Mouse (Mus musculus) heart, adult 11 months (tissue): ENCODE results near the gene Gdi1.
"Not testable (repeated sequence)": the region's sequence is repeated elsewhere in the genome, so short reads cannot be mapped to it uniquely, and the experiment has no call there.

Source experiments
- DNase-seq: peaks from one replicate; pipeline ENCODE4 v3.0.0; 2022

The Gdi1 gene

DNA sequence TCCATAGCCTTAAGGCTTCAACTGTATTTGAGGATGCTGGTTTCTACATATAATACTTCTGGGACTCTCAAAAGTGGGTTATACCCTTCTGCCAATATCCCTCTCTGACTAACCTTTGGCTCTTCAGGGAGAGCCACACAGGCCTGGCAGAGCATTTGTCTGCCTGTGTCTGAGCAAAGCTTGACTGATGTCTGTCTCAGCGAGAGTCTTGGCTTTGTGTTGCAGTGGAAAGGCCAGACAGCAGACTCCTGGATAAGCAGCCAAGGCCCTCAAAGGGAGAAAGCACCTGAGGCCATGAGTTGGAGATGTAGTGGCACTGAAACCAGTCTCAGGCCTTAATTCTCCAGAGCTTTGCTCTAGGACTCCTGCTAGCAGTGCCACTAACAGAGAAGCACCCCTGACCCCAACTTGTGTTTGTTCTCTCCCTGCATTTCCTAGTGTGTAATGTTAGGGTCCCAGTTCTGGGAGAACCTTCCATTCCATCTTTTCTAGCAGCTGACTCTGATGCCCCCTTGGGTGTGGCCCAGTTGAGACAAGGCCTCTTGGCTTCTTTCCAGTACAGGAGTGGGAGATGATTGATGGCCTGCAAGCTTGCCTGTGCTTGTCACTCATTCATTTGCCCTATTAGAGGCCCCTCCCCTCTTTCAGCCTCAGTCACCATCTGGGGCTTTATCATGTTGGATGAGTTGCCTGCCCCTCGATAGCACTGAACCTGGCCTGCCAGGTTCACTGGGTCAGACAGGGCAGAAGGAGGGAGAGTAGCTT is 25.6 kb downstream of the Gdi1 start:
- DNase-seq: peak; percentile 25

DNA sequence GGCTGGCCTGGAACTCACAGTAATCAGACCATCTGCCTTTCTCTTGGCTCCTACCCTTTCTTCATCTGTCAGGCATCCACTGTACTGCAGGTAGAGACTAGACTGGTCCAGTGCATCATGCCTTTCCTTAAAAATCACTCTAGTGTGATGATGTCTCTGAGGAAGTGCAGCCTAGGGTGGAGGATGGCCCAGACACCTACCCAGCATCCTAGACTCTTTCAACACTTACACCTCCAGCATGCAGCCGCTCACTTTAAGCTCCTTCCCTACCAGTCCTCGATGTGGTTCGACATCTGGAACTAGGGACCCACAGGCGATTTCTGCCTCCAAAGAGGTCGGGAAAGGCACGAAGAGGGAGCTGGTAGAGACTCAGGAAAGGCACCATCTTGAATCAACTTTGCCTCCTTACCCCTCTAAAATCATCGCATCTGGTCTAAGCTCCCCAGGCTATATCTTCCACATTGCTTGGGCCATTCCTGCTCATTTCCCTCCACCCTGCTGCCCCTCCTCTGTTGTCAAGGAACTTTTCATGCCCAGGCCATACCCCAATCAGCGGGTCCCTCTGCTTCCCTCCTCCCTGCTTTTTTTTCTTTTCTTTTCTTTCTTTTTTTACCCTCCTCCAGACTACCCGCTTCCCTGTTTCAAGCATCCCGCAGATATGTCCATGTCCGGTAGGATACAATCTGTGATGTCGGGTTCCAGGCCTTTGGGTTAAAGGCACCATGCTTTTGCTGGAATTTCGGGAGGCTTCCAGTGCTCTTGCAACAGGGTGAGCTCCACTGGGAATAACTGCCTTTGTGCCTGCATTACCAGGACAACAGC is 48.1 kb downstream of the Gdi1 start:
- DNase-seq: no peak

DNA sequence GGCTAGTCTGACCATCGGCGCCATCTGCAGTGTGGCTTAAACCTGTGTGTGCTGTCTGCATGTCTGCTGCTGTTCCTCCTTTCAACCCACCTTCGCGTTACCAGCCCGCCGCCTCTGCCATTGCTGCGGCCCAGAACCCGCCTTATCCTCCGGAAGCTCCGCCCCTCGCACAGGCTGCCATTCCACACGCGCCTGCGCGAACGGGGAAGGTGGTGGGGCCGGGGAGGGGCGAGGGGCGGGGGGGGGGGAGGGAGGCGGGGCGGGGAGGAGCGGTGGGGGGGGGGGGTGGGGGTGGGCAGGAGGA is 48.6 kb downstream of the Gdi1 start, which contains the start of gene Lage3:
TSS of gene Lage3 (minus strand) at position 152 of the 304 bp plus-strand sequence.
- DNase-seq: peak; percentile 99

DNA sequence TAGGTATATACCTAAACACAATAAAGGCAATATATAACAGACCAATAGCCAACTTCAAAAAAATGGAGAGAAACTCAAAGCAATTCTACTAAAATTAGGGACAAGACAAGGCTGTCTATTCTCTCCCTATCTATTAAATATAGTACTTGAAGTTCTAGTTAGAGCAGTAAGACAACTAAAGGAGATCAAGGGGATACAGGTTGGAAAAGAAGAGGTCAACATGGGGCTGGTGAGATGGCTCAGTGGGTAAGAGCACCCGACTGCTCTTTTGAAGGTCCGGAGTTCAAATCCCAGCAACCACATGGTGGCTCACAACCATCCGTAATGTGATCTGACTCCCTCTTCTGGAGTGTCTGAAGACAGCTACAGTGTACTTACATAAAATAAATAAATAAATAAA is 52.3 kb downstream of the Gdi1 start:
- DNase-seq: not testable (repeated sequence)

DNA sequence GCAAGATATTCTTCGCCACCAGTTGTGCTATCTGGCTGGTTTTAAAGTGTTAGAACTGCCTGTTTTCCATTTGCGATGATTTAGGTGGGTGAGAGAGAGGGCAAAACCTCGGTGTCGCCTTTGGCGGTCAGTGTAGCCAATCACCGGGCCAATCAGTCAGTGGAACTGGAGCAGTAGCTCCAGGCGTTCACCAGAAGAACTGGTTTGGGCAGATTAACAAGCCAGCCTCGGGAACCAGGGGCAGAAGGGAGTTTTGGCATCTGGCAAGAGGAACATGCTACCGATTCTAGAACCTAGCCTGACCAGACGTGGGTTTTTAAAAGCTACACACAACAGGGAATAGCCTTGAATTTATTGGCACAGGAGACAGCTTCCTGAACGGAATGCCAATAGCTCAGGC is 54.4 kb downstream of the Gdi1 start:
- no peak for DNase-seq
